Mouse (Mus musculus): ENCODE measurements around the gene Chn1. TPM values are rescaled to one million over a fixed set of nuclear protein-coding genes. Genes with fewer than 3 reads are reported as not detected.
"Not testable (repeated sequence)": the region's sequence is repeated elsewhere in the genome, so short reads cannot be mapped to it uniquely, and the experiment has no call there.

The Chn1 gene
- polyA plus RNA-seq (2012; rRNA removed), result 30.6 and 32.3 TPM in 2 replicates

DNA sequence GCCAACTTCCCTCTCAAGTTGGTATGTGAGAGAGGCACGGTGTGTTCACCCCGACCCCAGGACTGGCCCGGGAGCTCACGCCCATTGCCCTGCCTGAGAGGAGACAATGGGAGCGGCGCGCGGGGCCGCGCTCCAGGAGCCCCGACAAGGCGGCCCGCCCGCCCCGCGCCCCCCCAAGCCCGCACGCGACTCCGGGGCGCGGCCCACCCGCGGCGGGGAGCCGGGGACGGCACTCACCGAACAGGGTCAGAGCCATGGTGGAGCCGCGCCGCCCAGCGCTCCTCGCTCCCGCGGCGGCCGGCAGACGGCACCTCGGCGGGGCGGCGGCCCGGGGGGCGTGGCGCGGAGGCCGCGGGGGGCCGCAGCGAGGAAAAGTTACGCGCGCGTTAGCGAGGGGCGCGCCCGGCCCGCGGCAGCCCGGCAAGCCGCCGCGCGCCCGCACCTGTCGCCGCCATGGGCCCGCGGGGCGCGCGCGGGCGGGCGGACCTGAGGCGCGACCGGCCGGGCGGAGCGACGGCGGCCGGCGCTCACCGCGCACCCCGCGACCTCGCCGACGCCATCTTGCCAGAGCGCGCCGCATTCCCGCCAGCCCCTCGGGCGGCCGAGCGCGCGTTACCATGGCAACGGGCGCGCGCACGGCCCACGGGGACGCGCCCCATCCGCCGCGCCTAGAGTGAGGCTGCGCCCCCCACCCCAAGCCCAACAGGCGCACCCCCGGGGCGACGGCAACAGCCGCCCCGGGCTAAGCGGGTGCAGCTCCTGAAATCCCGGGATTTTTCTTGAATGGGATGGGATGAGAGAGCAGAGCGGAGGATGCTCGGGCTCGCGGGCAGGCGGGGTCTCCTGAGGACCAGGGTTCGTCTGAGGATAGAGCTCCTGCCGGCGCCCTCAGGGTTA, at the start of gene Chn1:
Gene Chn1 (minus strand): TSS at position 561 of the 897 bp plus-strand sequence.
- peak; percentile 51 for DNase-seq (ENCODE audit: low spot score)

DNA sequence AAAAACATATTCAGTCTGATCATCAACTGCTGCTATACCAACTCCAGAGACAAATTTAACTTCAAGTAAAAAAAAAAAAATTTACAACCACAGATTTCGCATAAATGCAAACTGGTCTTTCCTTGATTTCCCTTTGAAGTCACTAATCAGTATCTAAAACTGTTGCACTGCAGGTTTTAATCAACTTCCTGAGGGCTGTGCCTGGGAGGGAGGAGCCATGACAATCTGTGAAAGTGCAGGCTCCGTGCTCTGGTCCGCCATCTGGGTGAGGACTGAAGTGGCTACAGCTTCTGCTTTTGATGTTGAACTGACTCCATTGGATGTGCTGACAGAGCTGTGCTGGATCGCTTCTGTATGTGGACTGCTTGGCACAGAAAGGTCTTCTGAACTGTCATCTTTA, 43.6 kb upstream of the Chn1 start:
- DNase-seq (ENCODE audit: low spot score), result no peak

DNA sequence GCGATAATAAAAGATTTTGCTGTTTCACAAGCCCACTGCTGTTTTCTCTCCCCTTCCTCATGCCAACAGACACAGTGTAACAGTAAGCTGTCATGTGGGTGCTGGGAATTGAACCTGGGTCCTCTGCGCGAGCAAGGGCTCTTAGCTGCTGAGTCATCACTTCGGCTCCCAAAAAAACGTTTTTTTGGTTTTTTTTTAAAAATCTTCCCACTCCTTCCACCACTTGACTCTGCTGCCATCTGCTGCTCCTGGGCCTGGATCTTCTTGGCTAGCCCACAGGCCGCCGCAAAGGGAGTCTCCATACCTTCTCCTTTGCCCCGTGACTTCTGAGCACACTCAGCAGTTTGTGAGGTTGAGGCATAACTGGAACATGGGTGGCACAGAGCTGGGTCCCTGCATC, 32.5 kb upstream of the Chn1 start:
- no peak for DNase-seq (ENCODE audit: low spot score)

DNA sequence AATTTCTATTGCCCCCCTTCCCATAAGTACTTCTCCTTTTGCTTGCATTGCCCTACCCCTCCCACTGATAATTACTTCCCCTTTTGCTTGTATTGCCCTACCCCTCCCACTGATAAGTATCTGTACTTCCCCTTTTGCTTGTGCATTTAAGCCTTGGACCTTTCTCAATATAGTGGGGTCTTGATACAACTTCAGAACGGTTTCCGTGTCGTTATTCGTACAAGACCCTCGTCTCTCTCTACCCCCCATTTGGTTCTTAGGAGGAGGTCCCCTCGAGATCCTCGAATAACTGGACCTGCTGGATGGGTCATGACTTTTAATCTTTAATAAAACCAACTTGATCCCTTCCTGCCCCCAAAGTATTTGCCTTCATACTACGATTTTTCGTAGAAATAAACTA, 25.0 kb upstream of the Chn1 start:
- DNase-seq (ENCODE audit: low spot score), result not testable (repeated sequence)

DNA sequence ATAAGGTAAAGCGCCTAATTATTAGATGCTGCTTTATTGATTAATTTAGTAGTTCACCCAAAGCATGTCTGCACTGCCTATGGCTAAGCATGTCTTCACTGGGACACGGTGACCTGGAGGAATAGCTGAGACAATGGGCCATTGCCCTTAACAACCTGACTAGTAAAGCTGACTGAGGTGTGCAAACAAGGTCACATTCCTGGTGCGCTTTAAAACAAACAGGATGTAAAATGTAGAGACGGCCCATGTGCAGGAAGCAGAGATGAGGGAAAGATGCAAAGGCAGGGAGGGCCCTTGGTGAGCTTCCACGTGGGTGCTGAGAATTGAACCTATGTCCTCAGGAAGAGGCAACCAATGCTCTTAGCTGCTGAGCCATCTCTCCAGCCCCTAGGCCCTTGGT, 23.6 kb upstream of the Chn1 start:
- no peak for DNase-seq (ENCODE audit: low spot score)

DNA sequence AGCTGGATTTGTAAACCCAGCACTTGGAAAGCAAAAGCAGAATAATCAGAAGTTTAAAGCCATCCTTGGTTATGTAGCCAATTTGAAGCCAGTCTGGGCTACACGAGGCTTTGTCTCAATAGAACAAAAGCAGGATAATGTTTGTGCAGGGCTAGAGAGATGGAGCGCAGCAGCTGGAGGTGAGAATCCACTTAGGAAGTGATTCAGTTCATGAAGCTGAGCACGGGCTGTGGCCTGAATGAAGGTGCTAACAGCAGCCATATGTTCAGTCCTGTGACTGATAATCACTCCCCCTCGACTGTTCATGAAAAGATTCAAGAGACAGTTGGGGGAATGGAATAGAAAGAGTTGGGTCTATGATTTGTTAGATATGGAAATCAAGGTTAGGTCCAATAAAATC, 23.0 kb upstream of the Chn1 start:
- DNase-seq (ENCODE audit: low spot score), result no peak

DNA sequence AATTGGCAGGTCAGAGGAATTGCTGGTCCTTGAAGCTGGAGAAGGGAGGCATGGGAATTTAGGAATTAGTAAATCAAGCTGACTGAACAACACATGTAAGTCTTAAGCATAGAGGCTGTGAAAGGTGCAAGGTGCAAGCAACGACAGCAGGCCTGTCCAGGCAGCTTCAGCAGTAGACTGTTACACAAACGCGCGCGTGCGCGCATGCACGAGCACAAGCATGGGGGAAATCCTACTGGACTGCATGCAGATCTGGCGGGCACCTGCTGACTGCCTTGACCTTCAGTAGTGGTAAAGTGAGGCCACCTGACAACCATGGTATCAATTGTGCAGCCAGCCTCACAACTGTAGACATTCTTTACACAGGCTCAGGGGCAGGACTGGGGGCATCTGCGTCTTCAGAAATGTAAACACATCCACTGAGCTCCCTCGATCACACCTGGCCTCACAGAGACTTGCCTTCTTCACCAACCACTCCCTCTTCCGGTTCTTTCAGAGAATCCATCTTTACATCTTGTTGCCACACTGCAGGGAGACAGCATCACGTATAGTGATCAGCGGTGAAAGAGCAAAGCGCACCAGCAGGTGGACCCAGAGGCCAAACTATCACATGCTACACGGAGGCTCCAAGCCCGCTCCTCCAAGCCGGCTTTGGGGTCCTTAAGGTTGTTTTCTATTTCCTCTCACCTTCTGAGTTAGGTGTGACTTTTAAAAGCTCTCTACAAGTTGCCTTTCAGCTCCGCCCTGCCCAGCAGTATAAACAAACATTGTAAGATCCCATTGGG, 16.9 kb upstream of the Chn1 start:
- no peak for DNase-seq (ENCODE audit: low spot score)

DNA sequence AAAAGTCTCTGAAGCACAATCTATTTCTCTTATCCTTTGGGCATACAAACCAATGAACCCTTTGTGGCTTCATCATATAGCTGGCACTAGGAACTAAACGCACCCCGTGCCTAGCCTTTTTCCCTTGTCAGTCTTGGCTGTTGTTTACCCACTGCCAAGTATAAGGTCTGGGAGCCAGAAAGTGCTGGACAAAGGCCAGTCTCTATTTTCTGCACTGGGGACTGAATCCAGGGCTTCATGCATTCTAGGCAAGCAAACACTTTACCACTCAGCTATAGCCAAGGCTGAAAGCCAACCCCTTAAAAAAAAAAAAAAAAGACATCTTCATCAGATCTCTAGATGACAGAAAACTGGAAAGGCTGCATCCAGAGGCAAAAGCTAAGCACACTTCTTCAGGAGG, 15.2 kb upstream of the Chn1 start:
- no peak for DNase-seq (ENCODE audit: low spot score)

DNA sequence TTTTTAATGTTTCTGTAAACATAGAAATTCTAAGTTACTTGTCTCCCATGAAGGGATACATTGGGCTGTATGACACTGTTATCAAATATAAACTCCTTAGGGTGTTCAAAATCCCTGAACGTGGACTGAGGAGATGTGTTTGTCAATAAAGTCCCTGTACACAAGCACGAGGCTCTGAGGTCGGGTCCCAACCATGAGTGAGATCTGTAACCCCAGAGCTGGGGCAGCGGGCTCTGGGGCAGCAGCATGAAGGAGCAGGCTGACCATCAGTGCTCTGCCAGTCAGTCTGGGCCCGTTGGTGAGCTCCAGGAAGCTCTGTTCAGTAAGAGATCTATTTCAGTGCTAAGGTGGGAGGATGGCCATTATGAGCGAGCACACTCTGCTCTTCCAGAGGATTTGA, 13.2 kb upstream of the Chn1 start:
- no peak for DNase-seq (ENCODE audit: low spot score)

DNA sequence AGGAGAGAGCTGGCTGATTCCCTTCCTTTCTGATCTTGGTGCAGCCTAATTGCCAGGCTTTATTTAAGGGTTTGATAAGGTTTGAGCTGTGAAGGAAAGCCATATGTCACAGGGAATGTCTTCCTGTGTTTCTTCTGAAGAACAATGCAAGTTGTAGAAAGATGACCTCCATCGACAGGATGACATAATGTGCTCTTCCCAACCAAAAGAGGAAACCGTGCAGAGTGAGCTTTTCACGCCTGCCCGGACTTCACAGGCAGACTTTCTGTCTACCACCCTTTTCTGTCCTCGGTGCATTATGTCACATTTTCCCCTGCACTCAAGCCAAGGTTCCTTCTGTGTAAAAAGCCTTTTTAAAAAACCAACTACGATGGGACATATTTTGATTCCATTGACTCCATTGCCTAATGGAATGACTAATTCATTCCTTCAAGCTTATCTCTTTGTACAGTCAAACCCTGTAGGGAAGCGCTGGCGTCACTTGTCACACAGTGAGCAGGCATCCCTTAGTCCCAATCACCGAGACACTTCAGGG, 7.3 kb upstream of the Chn1 start:
- DNase-seq (ENCODE audit: low spot score), result no peak

DNA sequence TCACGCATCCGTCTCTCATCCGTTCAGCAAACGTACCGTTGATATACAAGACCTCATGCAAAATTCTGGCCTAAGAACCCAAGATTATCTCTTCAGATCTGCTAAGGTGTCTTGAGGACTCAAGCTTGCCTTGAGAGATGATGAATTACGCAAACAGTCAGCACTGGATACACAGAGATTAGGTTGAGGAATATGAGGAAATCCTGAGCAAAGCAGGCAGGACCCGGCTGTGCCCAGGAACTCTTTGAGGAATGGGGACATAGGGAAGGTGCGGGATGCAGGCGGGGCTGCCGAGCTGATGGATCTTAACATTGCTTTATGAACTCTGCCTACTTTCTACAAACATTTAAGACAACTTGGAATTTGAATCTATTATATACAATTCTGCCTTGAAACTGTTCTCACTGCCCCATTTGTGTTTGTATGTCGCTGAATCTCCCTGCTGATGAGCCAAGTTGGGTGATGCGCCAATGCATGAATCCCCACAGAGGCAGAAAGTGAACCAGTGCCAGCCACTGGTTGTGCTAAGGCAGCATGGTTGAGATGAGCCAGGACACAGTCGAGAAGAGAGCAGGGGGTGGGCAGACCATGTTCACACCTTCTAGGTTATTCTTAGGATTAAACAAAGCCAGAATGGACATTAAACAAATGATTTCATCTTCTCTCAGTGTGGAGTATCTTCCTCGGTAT, 5.3 kb upstream of the Chn1 start:
- no peak for DNase-seq (ENCODE audit: low spot score)

DNA sequence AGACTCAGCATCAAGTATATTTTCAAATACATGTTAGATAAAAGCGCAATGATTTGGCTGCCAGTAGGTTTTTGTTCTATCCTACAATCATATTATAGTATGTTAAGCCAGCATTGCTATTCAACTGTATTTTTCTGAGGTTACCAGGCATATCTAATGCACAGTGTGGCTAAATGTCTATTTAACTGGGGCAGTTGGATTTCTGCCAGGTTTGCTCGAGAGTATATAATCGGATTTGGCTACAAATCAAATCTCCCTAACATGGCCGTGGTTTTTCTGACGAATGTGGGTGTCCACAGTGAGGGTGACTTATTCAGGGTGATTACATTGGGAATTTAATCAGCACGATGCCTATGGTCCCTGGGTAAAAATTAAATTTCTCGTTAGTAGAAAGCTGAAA, 4.7 kb upstream of the Chn1 start:
- no peak for DNase-seq (ENCODE audit: low spot score)

DNA sequence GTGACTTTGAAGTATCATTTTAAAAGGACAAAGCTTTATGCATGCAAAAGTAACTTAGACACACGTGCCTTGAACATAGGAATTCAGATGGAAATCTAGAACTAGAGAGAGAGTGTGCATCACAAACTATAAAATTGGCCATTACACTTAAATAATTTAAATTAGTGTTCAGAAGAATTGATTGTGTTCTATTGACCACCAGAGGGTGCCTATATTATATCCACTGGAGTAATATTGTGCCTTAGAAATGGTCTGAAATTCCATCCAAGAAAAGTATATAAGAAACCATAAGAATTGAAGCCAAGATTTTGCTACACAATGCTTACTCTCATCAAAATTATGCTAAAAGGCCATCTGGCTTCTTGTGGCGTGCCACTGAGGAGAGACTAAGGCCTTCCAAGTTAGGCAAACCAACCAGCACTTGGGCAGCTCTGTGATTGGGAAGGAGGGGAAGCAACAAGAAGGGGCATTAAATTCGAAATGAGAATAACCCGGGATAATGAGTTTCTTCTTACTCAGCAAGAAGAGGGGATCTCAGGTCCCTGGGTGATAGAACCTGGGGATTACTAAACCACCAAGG, 4.0 kb upstream of the Chn1 start:
- DNase-seq (ENCODE audit: low spot score), result no peak

DNA sequence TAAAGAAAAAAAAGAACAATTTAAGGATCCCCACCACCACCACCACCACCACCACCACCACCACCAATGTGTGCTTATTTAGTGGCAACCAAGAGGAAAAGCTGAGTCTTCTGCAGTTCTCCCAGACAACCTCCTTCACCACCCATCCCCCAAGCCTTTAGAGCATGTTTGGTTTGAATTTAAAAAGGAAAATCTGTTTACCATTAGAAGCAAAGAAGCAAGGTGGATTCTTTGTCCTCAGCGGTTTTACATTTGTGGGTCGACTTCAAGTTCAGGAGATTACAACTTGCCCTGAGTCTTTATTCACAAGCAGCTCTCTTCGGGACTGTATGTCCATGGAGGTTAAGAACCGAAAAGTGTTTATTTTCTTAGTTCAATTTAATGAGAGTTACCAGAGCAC, 1.8 kb upstream of the Chn1 start:
- DNase-seq (ENCODE audit: low spot score), result no peak

DNA sequence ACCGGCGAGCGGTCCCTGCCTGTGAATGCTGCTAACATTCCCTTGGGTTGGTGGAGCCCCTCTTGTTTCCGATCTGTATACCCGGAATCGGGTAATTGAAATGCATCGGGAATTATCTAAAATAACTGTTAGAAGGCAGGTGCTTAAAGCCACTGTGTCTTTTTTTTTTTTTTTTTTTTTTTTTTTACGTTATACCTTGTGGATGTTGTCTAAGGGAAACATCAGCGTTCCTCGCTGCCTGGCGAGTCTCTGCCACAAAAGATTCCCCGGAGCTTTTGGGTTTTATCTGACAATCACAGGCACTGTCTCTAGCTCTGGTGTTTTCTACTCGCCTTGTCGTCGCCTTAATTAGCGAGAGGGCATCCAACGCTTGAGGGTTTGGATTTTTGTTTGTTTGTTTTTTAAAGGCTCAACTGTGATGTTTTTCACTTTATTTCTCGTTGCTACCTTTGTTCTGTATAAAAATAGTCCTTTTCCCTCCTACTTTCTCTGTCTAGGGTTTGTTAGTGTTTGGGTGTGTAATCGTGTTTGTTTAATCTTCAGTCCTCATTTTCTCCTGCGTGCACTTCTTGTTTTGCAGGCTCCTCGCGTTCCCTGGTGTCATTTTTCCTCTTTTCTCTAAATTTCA, 651 bp upstream of the Chn1 start:
- no peak for DNase-seq (ENCODE audit: low spot score)

DNA sequence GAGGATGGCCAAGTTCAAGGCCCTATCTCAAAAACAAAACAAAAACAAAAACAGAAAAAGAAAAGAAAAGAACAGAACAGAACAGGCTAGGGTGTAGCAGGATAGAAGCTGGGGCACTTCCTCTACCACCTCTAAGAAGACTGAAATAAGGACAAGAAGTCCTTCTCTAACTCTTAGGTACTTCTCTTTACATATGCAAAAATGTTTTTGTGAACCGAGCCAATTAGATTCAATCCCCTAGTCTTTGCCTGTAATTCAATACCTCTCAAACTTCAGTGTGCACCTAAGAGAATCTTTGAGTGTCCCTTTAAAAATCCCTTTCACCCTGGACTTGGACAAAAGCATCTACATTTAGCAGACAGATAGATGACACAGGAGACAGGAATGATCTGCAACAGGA, 2.2 kb downstream of the Chn1 start:
- no peak for DNase-seq (ENCODE audit: low spot score)

DNA sequence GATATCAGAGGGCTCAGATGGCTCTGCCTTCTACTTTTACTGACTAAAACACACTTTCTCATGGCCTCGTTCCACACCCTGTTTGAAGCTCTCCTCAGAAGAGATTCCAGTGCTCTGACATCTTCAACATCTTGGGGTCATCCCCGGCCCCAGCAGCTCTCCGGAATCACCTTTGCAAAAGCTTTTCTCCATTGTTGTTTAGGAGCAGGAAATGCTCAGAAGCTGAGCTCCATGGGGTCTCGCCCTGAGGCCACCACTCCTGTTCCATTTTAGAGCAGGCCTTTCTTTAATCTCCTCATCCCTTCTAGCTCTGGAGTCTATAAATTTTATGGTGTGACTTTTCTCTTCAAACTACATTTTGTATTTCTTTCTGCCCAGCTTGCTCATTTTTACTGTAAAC, 6.5 kb downstream of the Chn1 start:
- no peak for DNase-seq (ENCODE audit: low spot score)

DNA sequence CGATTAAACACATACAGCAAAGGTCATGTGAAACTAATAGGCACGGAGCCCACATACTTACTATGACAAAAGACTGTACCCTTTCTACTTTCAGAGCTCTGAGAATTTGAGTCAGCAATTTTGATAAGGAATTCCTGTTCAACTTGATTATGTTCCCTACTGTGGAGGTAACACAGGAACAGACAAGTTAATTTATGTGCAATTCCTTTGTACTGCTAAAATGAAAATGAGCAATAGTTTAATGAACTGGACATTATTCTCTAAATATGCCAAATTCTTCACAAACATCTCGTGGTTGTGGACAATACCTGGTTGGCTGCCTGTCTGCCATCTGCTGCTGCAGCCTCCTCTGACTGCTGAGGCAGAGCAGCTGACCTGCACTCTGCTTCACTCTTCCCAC, 11.6 kb downstream of the Chn1 start:
- DNase-seq (ENCODE audit: low spot score), result no peak

DNA sequence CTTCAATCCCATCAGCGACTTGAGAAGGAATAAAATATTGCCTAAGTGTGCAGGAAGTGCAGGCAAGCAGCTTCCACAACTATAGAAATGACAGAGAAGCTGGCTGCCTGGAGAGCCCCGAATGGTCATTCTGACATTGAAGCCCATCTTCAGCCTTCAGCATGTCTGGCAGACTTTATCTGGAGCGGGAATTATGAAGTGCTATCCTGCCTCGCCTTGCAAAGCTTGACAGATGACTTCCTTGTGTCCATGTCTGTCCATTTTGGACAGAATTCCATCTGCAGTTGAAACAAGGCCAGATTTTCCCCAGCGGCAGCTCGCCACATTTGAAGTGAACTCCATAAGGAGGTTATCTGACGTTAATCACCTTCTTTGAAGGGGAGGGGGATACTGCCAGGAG, 15.2 kb downstream of the Chn1 start:
- no peak for DNase-seq (ENCODE audit: low spot score)

DNA sequence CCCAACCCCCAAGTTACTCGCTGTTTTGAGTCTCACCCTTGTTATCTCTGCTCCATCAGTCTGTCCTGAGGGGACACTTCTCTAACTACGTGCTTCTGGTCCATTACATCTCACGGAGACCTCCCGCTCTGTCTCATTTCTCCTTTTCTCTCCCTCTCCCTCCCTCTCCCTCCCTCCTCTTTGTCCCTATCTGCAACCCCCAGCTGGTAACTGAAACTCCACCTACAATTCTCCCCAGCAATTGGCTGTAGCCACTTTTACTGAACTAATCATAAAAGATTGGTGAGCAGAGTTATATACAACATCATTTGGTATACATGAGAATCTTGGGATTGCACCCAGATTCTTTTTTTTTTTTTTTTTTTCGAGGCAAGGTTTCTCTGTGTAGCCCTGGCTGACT, 16.1 kb downstream of the Chn1 start:
- DNase-seq (ENCODE audit: low spot score), result no peak

DNA sequence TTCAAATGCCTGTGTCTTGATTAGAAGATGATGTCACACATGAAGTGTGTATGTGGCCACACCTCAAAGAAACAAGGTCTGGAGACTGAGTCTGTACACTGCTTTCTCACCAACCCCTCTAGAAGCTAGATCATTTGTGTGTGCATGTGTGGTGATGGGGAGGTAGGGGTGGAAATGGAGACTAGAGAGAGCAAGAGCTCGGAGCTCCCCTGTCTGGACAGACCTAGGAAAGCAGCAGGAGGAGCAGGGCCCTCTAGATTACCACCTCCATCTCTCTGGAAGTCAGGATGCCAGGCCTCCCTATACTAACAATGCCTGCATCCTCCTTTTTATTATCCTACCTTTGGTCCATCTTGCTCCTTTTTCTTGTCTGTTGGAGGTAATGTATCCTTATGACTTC, 27.8 kb downstream of the Chn1 start:
- DNase-seq (ENCODE audit: low spot score), result no peak

Data from urinary bladder, adult 2 months (tissue).